Mouse (Mus musculus): ENCODE data around the gene Crispld2.

DNA sequence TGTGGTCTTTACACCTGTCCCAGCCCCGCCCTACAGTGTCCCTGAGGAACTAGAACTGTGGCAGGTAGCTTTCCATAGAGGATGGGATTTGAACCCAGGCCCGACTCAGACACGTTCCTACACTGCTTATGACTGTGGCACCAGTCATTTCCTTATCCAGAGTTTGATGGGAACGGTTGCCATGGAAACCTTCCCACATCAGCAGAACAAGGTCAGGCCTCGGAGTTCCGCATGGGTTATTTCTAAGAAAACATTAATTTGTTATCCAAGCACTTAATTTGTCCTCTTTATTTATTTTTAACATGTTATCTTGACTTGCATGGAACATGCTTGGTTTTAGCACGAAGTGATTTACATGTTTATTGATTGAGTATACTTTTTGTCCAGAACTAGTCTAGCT, 9.5 kb downstream of the Crispld2 start:
- TF ChIP-seq CTCF (IDR thresholded peaks at IDR 0.05; ENCODE audit: low read depth), result no peak
- TF ChIP-seq EP300 (IDR thresholded peaks at IDR 0.05; ENCODE audit: low read depth), result no peak

Data from heart, postnatal 0 days (tissue).